Mouse (Mus musculus) G1E (cell line): ENCODE measurements around the gene Rasef. TPM values are rescaled to one million over a fixed set of nuclear protein-coding genes. Genes with fewer than 3 reads are reported as not detected.
"Not testable (repeated sequence)": the region's sequence is repeated elsewhere in the genome, so short reads cannot be mapped to it uniquely, and the experiment has no call there.

Experiments used
- ATAC-seq: 2 replicates; pipeline ENCODE4 v1.8.0; 2016; ENCODE audit warnings: mild to moderate bottlenecking; ENCODE audit not compliant: insufficient number of reproducible peaks, poor library complexity, low FRiP score, severe bottlenecking; ENCODE audit errors: extremely low read depth
- DNase-seq: peaks from one replicate; pipeline ENCODE4 v3.0.0; 2012; ENCODE audit warnings: low spot score
- H3K27me3 ChIP-seq: 2 replicates; pipeline ENCODE4 v1.6.1; 2012; ENCODE audit warnings: mild to moderate bottlenecking, low read length, inconsistent platforms; ENCODE audit not compliant: insufficient read depth
- H3K36me3 ChIP-seq: replicated peaks from 2 replicates; pipeline ENCODE3; 2012; ENCODE audit warnings: mild to moderate bottlenecking, inconsistent platforms
- H3K4me1 ChIP-seq: 2 replicates; pipeline ENCODE4 v1.6.1; 2012; ENCODE audit warnings: low read depth, low read length, inconsistent platforms, mixed read lengths; ENCODE audit not compliant: insufficient read depth
- H3K4me3 ChIP-seq: 2 replicates; pipeline ENCODE4 v1.5.1; 2012; ENCODE audit warnings: low read depth, mild to moderate bottlenecking, inconsistent platforms, low read length, moderate library complexity, mixed read lengths
- H3K9me3 ChIP-seq: replicated peaks from 2 replicates; pipeline ENCODE4 v1.6.1; 2012; ENCODE audit warnings: inconsistent platforms
- CTCF ChIP-seq: IDR thresholded peaks from 2 replicates; pipeline ENCODE4 v1.5.1; 2012; ENCODE audit warnings: low read depth, low read length, inconsistent platforms, mixed read lengths
- GATA1 ChIP-seq: IDR thresholded peaks from 2 replicates; pipeline ENCODE4 v1.6.1; 2012; ENCODE audit warnings: borderline replicate concordance, low read length, inconsistent platforms, mixed read lengths
- GATA2 ChIP-seq: IDR thresholded peaks from 2 replicates; pipeline ENCODE4 v1.6.1; 2012; ENCODE audit warnings: low read depth, low read length, inconsistent platforms, borderline replicate concordance
- POLR2AphosphoS5 ChIP-seq: IDR thresholded peaks from 2 replicates; pipeline ENCODE4 v1.6.1; 2012; ENCODE audit warnings: low read depth, low read length, inconsistent platforms; ENCODE audit not compliant: insufficient replicate concordance
- TAL1 ChIP-seq: conservative IDR thresholded peaks from 2 replicates; pipeline ENCODE4 v1.6.1; 2012; ENCODE audit warnings: low read depth, low read length, inconsistent platforms, mixed read lengths
- polyA plus RNA-seq: library from polyadenylated mRNA; stranded (reverse); fragments of >175 nt; gene quantifications from 2 replicates; pipeline ENCODE4 v1.2.3, GENCODE M21; 2012
- total RNA-seq, 2 experiments: library from RNA; stranded (forward) in 1 of 2; stranded (reverse) in 1 of 2; fragments of 200-1000 nt in 1 of 2; fragments of >200 nt in 1 of 2; fragmentation: Nextera tagmentation in 1 of 2; gene quantifications; 2 replicates each; pipeline ENCODE4 v1.2.3; 2014 to 2017

Gene Rasef
- total and polyA plus RNA-seq, 3 experiments, result 0.05 TPM; not detected in 2

DNA sequence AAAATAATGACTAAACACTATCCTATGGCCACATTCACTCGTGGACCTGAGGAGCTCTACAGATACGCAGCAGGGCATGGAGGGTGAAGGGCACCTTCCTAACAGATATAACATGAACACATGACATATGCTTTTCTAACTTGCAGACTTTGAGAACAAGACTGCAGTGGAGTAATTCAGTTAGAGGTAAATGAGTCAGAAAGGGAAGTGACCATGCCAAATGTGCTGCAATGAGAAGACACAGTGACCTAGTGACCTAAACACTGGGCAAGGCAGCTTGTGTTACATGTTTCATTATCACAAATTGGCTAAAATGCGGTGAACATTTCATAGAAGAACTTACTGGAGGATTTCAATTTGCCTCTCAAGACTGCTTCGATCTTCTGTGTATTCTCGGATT lies 42.6 kb downstream of the Rasef start:
- ATAC-seq, result no peak
- Histone ChIP-seq H3K4me3 (no peak overlapping the region), H3K4me1 (no peaks in the 10 kb centered on the region), H3K27me3 (no peaks in the 10 kb centered on the region), H3K36me3 (no peaks in the 10 kb centered on the region), H3K9me3 (peaks cover 18% of the 10 kb centered on the region)
- no peak for TF ChIP-seq GATA1
- no peak for TF ChIP-seq TAL1
- no peak for TF ChIP-seq GATA2
- TF ChIP-seq POLR2AphosphoS5, result no peak
- TF ChIP-seq CTCF, result no peak
- DNase-seq, result no peak

DNA sequence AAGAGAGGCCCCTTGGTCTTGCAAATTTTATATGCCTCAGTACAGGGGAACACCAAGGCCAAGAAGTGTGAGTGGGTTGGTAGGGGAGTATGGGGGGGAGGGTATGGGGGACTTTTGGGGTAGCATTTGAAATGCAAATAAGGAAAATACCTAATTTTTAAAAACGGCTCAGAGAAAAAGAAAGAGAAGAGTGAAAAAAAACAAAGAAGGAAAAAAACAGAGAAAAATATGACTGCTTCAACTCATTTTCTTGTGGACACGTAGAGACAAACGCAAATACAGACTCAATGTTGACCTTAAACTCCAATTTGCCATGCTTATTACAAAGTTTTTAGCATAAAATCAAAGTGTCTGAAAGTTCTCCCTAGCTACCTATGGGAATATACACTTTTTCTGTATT lies 51.4 kb downstream of the Rasef start:
- Histone ChIP-seq H3K9me3 (peaks cover 4% of the 10 kb centered on the region), H3K4me1 (no peaks in the 10 kb centered on the region), H3K36me3 (no peaks in the 10 kb centered on the region), H3K27me3 (no peaks in the 10 kb centered on the region), H3K4me3 (no peak overlapping the region)
- ATAC-seq (no peak), DNase-seq (no peak)
- TF ChIP-seq GATA2 (no peak), POLR2AphosphoS5 (no peak), CTCF (no peak), TAL1 (no peak), GATA1 (no peak)

DNA sequence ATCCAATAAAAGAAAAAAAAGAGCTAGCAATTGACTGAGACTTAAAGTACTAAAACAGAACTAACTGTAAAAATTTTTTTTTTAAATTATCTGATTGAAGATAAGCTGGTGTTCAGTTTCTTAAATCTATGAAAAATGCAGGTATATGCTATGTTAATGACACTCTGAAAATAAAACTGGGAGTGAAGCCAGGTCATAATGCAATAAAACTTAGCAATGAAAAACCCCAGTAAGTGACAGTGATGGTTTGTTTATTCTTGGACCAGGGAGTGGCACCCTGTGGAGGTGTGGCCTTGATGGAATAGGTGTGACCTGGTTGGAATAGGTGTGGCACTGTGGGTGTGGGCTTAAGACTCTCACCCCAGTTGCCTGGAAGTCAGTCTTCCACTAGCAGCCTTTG lies 71.0 kb downstream of the Rasef start:
- H3K27me3 ChIP-seq, result no peaks in the 10 kb centered on the region
- H3K4me1 ChIP-seq, result no peaks in the 10 kb centered on the region
- TF ChIP-seq CTCF, result no peak
- TF ChIP-seq GATA2, result no peak
- TF ChIP-seq POLR2AphosphoS5, result no peak
- TF ChIP-seq TAL1, result no peak
- no peak for TF ChIP-seq GATA1
- no peak for ATAC-seq
- DNase-seq, result no peak
- H3K4me3 ChIP-seq, result no peak overlapping the region
- no peaks in the 10 kb centered on the region for H3K36me3 ChIP-seq
- peaks cover 3% of the 10 kb centered on the region for H3K9me3 ChIP-seq

DNA sequence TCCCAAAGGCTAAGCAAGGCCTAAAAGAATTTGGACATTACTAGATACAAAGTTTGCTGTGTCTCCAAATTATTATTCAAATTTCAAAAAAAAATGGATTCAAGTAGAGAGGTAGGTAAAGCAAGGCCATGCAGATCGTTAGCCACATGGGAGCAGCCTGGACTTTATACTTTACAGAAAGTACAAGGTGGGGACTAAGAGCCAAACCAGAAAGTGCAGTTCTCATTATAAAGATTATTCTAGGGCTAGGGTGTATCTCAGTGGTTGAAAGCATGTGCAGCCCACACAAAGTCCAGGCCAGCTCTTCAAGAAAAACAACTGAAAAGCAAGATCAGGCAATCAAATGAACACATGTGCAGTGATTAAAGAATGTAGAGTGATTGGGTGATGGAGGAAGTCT lies 72.0 kb downstream of the Rasef start:
- Histone ChIP-seq H3K9me3 (peaks cover 3% of the 10 kb centered on the region), H3K36me3 (no peaks in the 10 kb centered on the region), H3K4me1 (no peaks in the 10 kb centered on the region), H3K4me3 (no peak overlapping the region), H3K27me3 (no peaks in the 10 kb centered on the region)
- DNase-seq (no peak), ATAC-seq (no peak)
- no peak for TF ChIP-seq GATA1
- no peak for TF ChIP-seq GATA2
- no peak for TF ChIP-seq TAL1
- TF ChIP-seq CTCF, result no peak
- TF ChIP-seq POLR2AphosphoS5, result no peak

DNA sequence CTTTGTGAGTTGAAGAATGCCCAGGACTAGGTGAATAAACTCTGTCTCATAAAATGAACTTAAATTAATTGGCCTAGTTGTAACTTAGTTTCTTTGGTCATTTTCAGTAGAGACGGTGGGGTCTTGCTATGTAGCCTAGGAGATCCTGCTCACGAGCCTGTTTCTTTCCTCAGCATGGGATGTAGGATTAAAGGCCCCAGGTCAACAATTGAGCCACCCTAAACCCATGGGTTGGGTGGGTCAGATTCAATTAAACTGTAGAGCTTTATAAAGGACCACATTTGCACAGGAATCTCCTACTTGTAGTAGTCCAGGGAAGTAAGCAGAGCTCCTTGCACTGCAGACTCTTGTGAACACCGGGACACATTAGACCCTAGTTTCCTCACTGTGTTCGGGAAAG lies 107.6 kb downstream of the Rasef start, which contains the start of gene Gm428:
Gm428 (plus strand) TSS at position 301 of the 400 bp plus-strand sequence.
- H3K36me3 ChIP-seq, H3K4me1 ChIP-seq, ATAC-seq, H3K27me3 ChIP-seq, DNase-seq, H3K9me3 ChIP-seq, H3K4me3 ChIP-seq: not testable (repeated sequence)

DNA sequence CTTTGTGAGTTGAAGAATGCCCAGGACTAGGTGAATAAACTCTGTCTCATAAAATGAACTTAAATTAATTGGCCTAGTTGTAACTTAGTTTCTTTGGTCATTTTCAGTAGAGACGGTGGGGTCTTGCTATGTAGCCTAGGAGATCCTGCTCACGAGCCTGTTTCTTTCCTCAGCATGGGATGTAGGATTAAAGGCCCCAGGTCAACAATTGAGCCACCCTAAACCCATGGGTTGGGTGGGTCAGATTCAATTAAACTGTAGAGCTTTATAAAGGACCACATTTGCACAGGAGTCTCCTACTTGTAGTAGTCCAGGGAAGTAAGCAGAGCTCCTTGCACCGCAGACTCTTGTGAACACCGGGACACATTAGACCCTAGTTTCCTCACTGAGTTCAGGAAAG lies 122.7 kb downstream of the Rasef start, which contains the start of gene Gm11239:
Gm11239 (plus strand) TSS at position 301 of the 400 bp plus-strand sequence.
- H3K9me3 ChIP-seq, result not testable (repeated sequence)

More for the DNA sequence above, 122.7 kb downstream of the Rasef start, which contains the start of gene Gm11239:
- H3K36me3 ChIP-seq, ATAC-seq, DNase-seq, H3K4me3 ChIP-seq, H3K27me3 ChIP-seq, H3K4me1 ChIP-seq: not testable (repeated sequence)

Other genes starting within 250 kb of the Rasef start
- gene Gm11238, start 183.1 kb downstream of the Rasef start, total RNA-seq (2014; fragmentation: Nextera tagmentation), result not detected in 2 replicates
- gene Gm11238, start 183.1 kb downstream of the Rasef start, total RNA-seq (2017), result not detected in 2 replicates
- not detected in 2 replicates for gene Gm11238, start 183.1 kb downstream of the Rasef start, polyA plus RNA-seq
- not detected in 2 replicates for gene Gm11237, start 168.0 kb downstream of the Rasef start, total RNA-seq (2014; fragmentation: Nextera tagmentation)
- gene Gm11237, start 168.0 kb downstream of the Rasef start, total RNA-seq (2017), result not detected in 2 replicates
- gene Gm11237, start 168.0 kb downstream of the Rasef start, polyA plus RNA-seq, result not detected in 2 replicates
- not detected in 2 replicates for gene Gm11236, start 152.9 kb downstream of the Rasef start, total RNA-seq (2014; fragmentation: Nextera tagmentation)
- not detected in 2 replicates for gene Gm11236, start 152.9 kb downstream of the Rasef start, total RNA-seq (2017)
- not detected in 2 replicates for gene Gm11236, start 152.9 kb downstream of the Rasef start, polyA plus RNA-seq
- not detected in 2 replicates for gene Gm11239, start 122.6 kb downstream of the Rasef start, total RNA-seq (2014; fragmentation: Nextera tagmentation)
- gene Gm11239, start 122.6 kb downstream of the Rasef start, total RNA-seq (2017), result 0.27 TPM in 1 of 2 replicates, not detected in the other
- not detected in 2 replicates for gene Gm11239, start 122.6 kb downstream of the Rasef start, polyA plus RNA-seq
- not detected in 2 replicates for gene Gm428, start 107.5 kb downstream of the Rasef start, total RNA-seq (2014; fragmentation: Nextera tagmentation)
- 0.27 and 0.41 TPM in 2 replicates for gene Gm428, start 107.5 kb downstream of the Rasef start, total RNA-seq (2017)
- gene Gm428, start 107.5 kb downstream of the Rasef start, polyA plus RNA-seq, result not detected in 2 replicates
- not detected in 2 replicates for gene Gm11758, start 85.3 kb upstream of the Rasef start, total RNA-seq (2014; fragmentation: Nextera tagmentation)
- not detected in 2 replicates for gene Gm11758, start 85.3 kb upstream of the Rasef start, total RNA-seq (2017)
- not detected in 2 replicates for gene Gm11758, start 85.3 kb upstream of the Rasef start, polyA plus RNA-seq
- not detected in 2 replicates for gene Gm11757, start 100.1 kb upstream of the Rasef start, total RNA-seq (2014; fragmentation: Nextera tagmentation)
- not detected in 2 replicates for gene Gm11757, start 100.1 kb upstream of the Rasef start, total RNA-seq (2017)
- gene Gm11757, start 100.1 kb upstream of the Rasef start, polyA plus RNA-seq, result not detected in 2 replicates
- gene Gm13871, start 115.0 kb upstream of the Rasef start, total RNA-seq (2014; fragmentation: Nextera tagmentation), result not detected in 2 replicates
- not detected in 2 replicates for gene Gm13871, start 115.0 kb upstream of the Rasef start, total RNA-seq (2017)
- not detected in 2 replicates for gene Gm13871, start 115.0 kb upstream of the Rasef start, polyA plus RNA-seq
- not detected in 2 replicates for gene Gm11756, start 129.8 kb upstream of the Rasef start, total RNA-seq (2014; fragmentation: Nextera tagmentation)
- not detected in 2 replicates for gene Gm11756, start 129.8 kb upstream of the Rasef start, total RNA-seq (2017)
- gene Gm11756, start 129.8 kb upstream of the Rasef start, polyA plus RNA-seq, result not detected in 2 replicates
- not detected in 2 replicates for gene 2310002L09Rik, start 159.9 kb upstream of the Rasef start, total RNA-seq (2014; fragmentation: Nextera tagmentation)
- not detected in 2 replicates for gene 2310002L09Rik, start 159.9 kb upstream of the Rasef start, total RNA-seq (2017)
- gene 2310002L09Rik, start 159.9 kb upstream of the Rasef start, polyA plus RNA-seq, result not detected in 2 replicates
- gene Frmd3, start 222.4 kb upstream of the Rasef start, total RNA-seq (2014; fragmentation: Nextera tagmentation), result not detected in 2 replicates
- gene Frmd3, start 222.4 kb upstream of the Rasef start, total RNA-seq (2017), result 0.16 and 0.17 TPM in 2 replicates
- gene Frmd3, start 222.4 kb upstream of the Rasef start, polyA plus RNA-seq, result not detected in 2 replicates